Mouse (Mus musculus) ES-Bruce4 (cell line): ENCODE measurements around the gene Scn4a.

ENCODE experiments used
- CTCF ChIP-seq: IDR thresholded peaks from one replicate; pipeline ENCODE4 v1.8.1; 2011; ENCODE audit warnings: low read depth, low read length
- POLR2A ChIP-seq: IDR thresholded peaks from one replicate; pipeline ENCODE4 v1.8.1; 2011; ENCODE audit warnings: low read length; ENCODE audit not compliant: insufficient read depth

- no peak for TF ChIP-seq CTCF
- no peak for TF ChIP-seq POLR2A
Measured at GRCm38 (mm10) chr11:106273311-106273684, 79.8 kb downstream of the Scn4a start.
